Mouse (Mus musculus) heart, embryonic 14.5 days (tissue): ENCODE measurements around the gene Tcf7. TPM values are rescaled to one million over a fixed set of nuclear protein-coding genes. Genes with fewer than 3 reads are reported as not detected.
A peak's percentile ranks its signal among the peaks of the same experiment; 100 is the strongest.

Source experiments
- ATAC-seq: fragments of 200-750 bp; cut with Nextera tagmentation; 2 replicates; pipeline ENCODE4 v1.8.0; 2017; ENCODE audit warnings: low read depth, moderate TSS enrichment; ENCODE audit not compliant: insufficient number of reproducible peaks, insufficient read depth, low FRiP score
- H3K27ac ChIP-seq, 2 experiments: fragments of 200-500 bp in 1 of 2; fragments of 300-500 bp in 1 of 2; sonication (generic) in 1 of 2; replicated peaks in 1 of 2; 2 replicates each; pipeline ENCODE4 v1.5.1; 2012 to 2014; ENCODE audit warnings: low read depth in 2 of 2, low read length in 2 of 2, control low read depth in 1 of 2, mild to moderate bottlenecking in 1 of 2, mixed read lengths in 1 of 2; ENCODE audit not compliant: control insufficient read depth in 1 of 2, insufficient read depth in 1 of 2
- H3K27me3 ChIP-seq: fragments of 300-500 bp; sonication (generic); 2 replicates; pipeline ENCODE4 v1.6.1; 2014; ENCODE audit warnings: mild to moderate bottlenecking, low read length, control low read depth; ENCODE audit not compliant: control insufficient read depth, insufficient read depth
- H3K36me3 ChIP-seq: fragments of 300-500 bp; sonication (generic); 2 replicates; pipeline ENCODE4 v1.6.1; 2014; ENCODE audit warnings: mild to moderate bottlenecking, control low read depth, low read length, mixed read lengths; ENCODE audit not compliant: control insufficient read depth, insufficient read depth
- H3K4me1 ChIP-seq, 2 experiments: fragments of 200-500 bp in 1 of 2; fragments of 300-500 bp in 1 of 2; sonication (generic) in 1 of 2; 2 replicates each; pipeline ENCODE4 v1.6.1; 2012 to 2014; ENCODE audit warnings: low read length in 2 of 2, control low read depth in 1 of 2, mixed read lengths in 1 of 2; ENCODE audit not compliant: control insufficient read depth in 2 of 2, insufficient read depth in 2 of 2
- H3K4me2 ChIP-seq: fragments of 300-500 bp; sonication (generic); 2 replicates; pipeline ENCODE4 v1.6.1; 2014; ENCODE audit warnings: mild to moderate bottlenecking, low read length
- H3K4me3 ChIP-seq, 2 experiments: fragments of 200-500 bp in 1 of 2; fragments of 300-500 bp in 1 of 2; sonication (generic) in 1 of 2; 2 replicates each; pipeline ENCODE4 v1.5.1; 2012 to 2014; ENCODE audit warnings: low read length in 2 of 2, mild to moderate bottlenecking in 2 of 2, control low read depth in 1 of 2, low read depth in 1 of 2, moderate library complexity in 1 of 2; ENCODE audit not compliant: control insufficient read depth in 1 of 2, insufficient read depth in 1 of 2
- H3K9ac ChIP-seq: fragments of 300-500 bp; sonication (generic); 2 replicates; pipeline ENCODE4 v1.6.1; 2014; ENCODE audit warnings: mild to moderate bottlenecking, low read length
- H3K9me3 ChIP-seq: fragments of 300-500 bp; sonication (generic); 2 replicates; pipeline ENCODE4 v1.6.1; 2016; ENCODE audit warnings: low read length, control low read depth; ENCODE audit not compliant: control insufficient read depth
- WGBS: fragments of 180-500 bp; shearing (Covaris S2); extraction: QIAGEN DNeasy Blood & Tissue Kit; methylation state at CpG from one replicate; pipeline ENCODE4 v1.1.7; 2014; 5-methylcytosine and 5-hydroxymethylcytosine counted together
- polyA plus RNA-seq: library from polyadenylated mRNA; unstranded; fragments of >200 nt; fragmentation: Nextera tagmentation; extraction: Ambion mirVana; gene quantifications from 2 replicates; pipeline ENCODE4 v1.2.1, GENCODE M21; 2014

The Tcf7 gene
- polyA plus RNA-seq, 1 experiment from 2014 or later, result 2.5 TPM

- H3K4me1 ChIP-seq, result peaks cover 0 to 5% of the 10 kb centered on the region in 2 experiments; a peak in 1 of 4 replicates
- H3K4me3 ChIP-seq, result no peak overlapping the region
- no peak for ATAC-seq
- no peak overlapping the region for H3K4me2 ChIP-seq
- H3K27me3 ChIP-seq, result no peaks in the 10 kb centered on the region
- H3K9me3 ChIP-seq, result no peaks in the 10 kb centered on the region
- no peaks in the 10 kb centered on the region for H3K36me3 ChIP-seq
- H3K9ac ChIP-seq, result no peak overlapping the region
- whole genome bisulfite sequencing, result 14% methylated on average over 9 of the region's 9 CpGs
- peak overlapping the region in 1 of 2 experiments; percentile 20; a peak in 1 of 4 replicates for H3K27ac ChIP-seq
Measured at GRCm38 (mm10) chr11:52297352-52297751, 14.5 kb upstream of the Tcf7 start.

- H3K36me3 ChIP-seq, result no peaks in the 10 kb centered on the region
- no peak for ATAC-seq
- no peak overlapping the region for H3K4me3 ChIP-seq
- H3K4me1 ChIP-seq, result no peaks in the 10 kb centered on the region
- 74% methylated on average over 9 of the region's 9 CpGs for WGBS
- H3K9ac ChIP-seq, result no peak overlapping the region
- no peak overlapping the region for H3K27ac ChIP-seq
- H3K27me3 ChIP-seq, result no peaks in the 10 kb centered on the region
- H3K4me2 ChIP-seq, result no peak overlapping the region
- H3K9me3 ChIP-seq, result no peaks in the 10 kb centered on the region
Measured at GRCm38 (mm10) chr11:52294103-52294502, 11.3 kb upstream of the Tcf7 start.

GRCm38 (mm10) chr11:52292894-52293293 lies 10.1 kb upstream of the Tcf7 start:
- no peak overlapping the region for H3K27ac ChIP-seq
- 76% methylated on average over 6 of the region's 6 CpGs for WGBS
- H3K9me3 ChIP-seq, result no peaks in the 10 kb centered on the region
- no peaks in the 10 kb centered on the region for H3K4me1 ChIP-seq
- H3K4me3 ChIP-seq, result no peak overlapping the region
- no peaks in the 10 kb centered on the region for H3K27me3 ChIP-seq
- H3K9ac ChIP-seq, result no peak overlapping the region
- no peaks in the 10 kb centered on the region for H3K36me3 ChIP-seq
- no peak for ATAC-seq
- no peak overlapping the region for H3K4me2 ChIP-seq

GRCm38 (mm10) chr11:52292346-52292745 lies 9.5 kb upstream of the Tcf7 start:
- WGBS, result 67% methylated on average over 7 of the region's 7 CpGs
- Histone ChIP-seq H3K4me1 (no peaks in the 10 kb centered on the region), H3K4me2 (no peak overlapping the region), H3K27me3 (no peaks in the 10 kb centered on the region), H3K9me3 (no peaks in the 10 kb centered on the region), H3K9ac (no peak overlapping the region), H3K4me3 (no peak overlapping the region), H3K36me3 (no peaks in the 10 kb centered on the region), H3K27ac (no peak overlapping the region)
- ATAC-seq, result no peak

- H3K27ac ChIP-seq, result no peak overlapping the region
- no peak overlapping the region for H3K9ac ChIP-seq
- WGBS, result 32% methylated on average over 4 of the region's 4 CpGs
Measured at GRCm38 (mm10) chr11:52286958-52287305, 4.1 kb upstream of the Tcf7 start.

GRCm38 (mm10) chr11:52286301-52286957 lies 3.6 kb upstream of the Tcf7 start:
- H3K27ac ChIP-seq, result no peak overlapping the region
- no peak overlapping the region for H3K4me3 ChIP-seq
- ATAC-seq, result no peak
- no peaks in the 10 kb centered on the region for H3K9me3 ChIP-seq
- peaks cover 15% of the 10 kb centered on the region; the same call in 1 of the 2 replicates for H3K27me3 ChIP-seq
- 35% methylated on average over 16 of the region's 16 CpGs for WGBS
- no peak overlapping the region for H3K4me2 ChIP-seq
- peaks cover 20 to 26% of the 10 kb centered on the region in 2 experiments for H3K4me1 ChIP-seq
- no peaks in the 10 kb centered on the region for H3K36me3 ChIP-seq
- no peak overlapping the region for H3K9ac ChIP-seq

More at GRCm38 (mm10) chr11:52286958-52287305, 4.1 kb upstream of the Tcf7 start:
- no peak for ATAC-seq
- Histone ChIP-seq H3K4me1 (peaks cover 20 to 26% of the 10 kb centered on the region in 2 experiments), H3K27me3 (peaks cover 15% of the 10 kb centered on the region; the same call in 1 of the 2 replicates), H3K4me3 (no peak overlapping the region), H3K36me3 (no peaks in the 10 kb centered on the region), H3K4me2 (no peak overlapping the region), H3K9me3 (no peaks in the 10 kb centered on the region)

- WGBS, result 9% methylated on average over 44 of the region's 44 CpGs
- H3K9me3 ChIP-seq, result no peaks in the 10 kb centered on the region
- H3K36me3 ChIP-seq, result no peaks in the 10 kb centered on the region
- H3K27me3 ChIP-seq, result peaks cover 15% of the 10 kb centered on the region; the same call in 1 of the 2 replicates
- peak overlapping the region; percentile 54 to 56 for H3K4me3 ChIP-seq
- H3K27ac ChIP-seq, result no peak overlapping the region
- peaks cover 20 to 26% of the 10 kb centered on the region in 2 experiments for H3K4me1 ChIP-seq
- H3K9ac ChIP-seq, result peak overlapping the region; percentile 74
- ATAC-seq, result no peak
- peak overlapping the region; percentile 96 for H3K4me2 ChIP-seq
Measured at GRCm38 (mm10) chr11:52283596-52284571, 1.1 kb upstream of the Tcf7 start.
